In the genomic region with DNA sequence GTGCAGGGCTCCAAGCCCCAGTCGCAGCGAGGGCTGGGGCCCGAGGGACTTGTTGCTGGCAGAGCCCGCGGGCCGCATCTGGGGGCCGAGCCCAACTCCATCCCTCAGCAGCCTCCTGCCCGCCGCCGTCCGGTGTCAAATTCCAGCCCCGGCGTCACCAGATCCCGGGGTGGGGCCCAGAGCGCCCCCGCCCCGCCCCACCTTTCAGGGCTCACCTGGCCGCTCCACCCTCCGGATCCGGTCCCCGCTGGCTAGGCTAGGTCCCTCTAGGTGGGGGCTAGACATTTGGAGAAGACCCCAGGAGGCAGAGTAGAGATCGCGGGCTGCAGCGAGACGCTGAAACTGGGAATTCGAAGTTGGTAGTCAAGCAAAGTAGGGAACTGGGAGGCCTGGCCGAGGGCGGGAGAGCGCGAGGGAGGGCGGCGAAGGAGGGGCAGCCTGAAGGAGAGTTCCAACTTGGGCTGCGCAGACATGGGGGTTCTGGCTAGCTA, we compare ENCODE assay signal across 8 mouse cellular contexts. TPM values are rescaled to one million over a fixed set of nuclear protein-coding genes. Genes with fewer than 3 reads are reported as not detected.
DNase-seq lines count a peak whose midpoint lies in the region; ATAC-seq and TF ChIP-seq lines count a peak whose summit lies in the region.

Gene Artn, minus strand, starts transcription at position 373 of the 491 bp plus-strand sequence.

- H3K36me3 ChIP-seq in forebrain, embryonic 13.5 days (ENCODE audit: poor library complexity, severe bottlenecking): peaks cover 10% of the 10 kb centered on the region; the same call in 1 of the 2 replicates
- H3K36me3 ChIP-seq in intestine, postnatal 0 days (ENCODE audit: control insufficient read depth, insufficient read depth): peaks cover 14% of the 10 kb centered on the region
- no peaks in the 10 kb centered on the region for H3K36me3 ChIP-seq in small intestine, adult 2 months (ENCODE audit: control insufficient read depth, insufficient read depth, low read length)
- no peaks in the 10 kb centered on the region for H3K36me3 ChIP-seq in thymus, adult 2 months (ENCODE audit: control insufficient read depth, insufficient read depth, low read length)

- ATAC-seq in forebrain, embryonic 13.5 days: peak; percentile 14; the same call in 1 of the 2 replicates
- peak; percentile 36; the same call in 1 of the 2 replicates for ATAC-seq in intestine, postnatal 0 days

- under 1% methylated on average over 33 of the region's 33 CpGs for WGBS in forebrain, embryonic 13.5 days
- WGBS in intestine, postnatal 0 days: under 1% methylated on average over 30 of the region's 33 CpGs
- 1% methylated on average over 33 of the region's 33 CpGs for WGBS in small intestine, adult 2 months
- 8% methylated on average over 33 of the region's 33 CpGs for WGBS in thymus, adult 2 months

- no peak for TF ChIP-seq POLR2A in small intestine, adult 2 months (IDR thresholded peaks at IDR 0.05; ENCODE audit: low read depth, low read length)
- TF ChIP-seq POLR2A in thymus, adult 2 months (IDR thresholded peaks at IDR 0.05; ENCODE audit: control insufficient read depth, extremely low read depth, insufficient read depth, low read length, poor library complexity): no peak

- peak within 1 kb of the TSS; percentile 54 for H3K9ac ChIP-seq in forebrain, embryonic 13.5 days
- 0 out of 2 replicates have a peak within 1 kb of the TSS, but pooled peaks have one; percentile 37 for H3K9ac ChIP-seq in intestine, postnatal 0 days (ENCODE audit: low read depth, low read length)

- no peak for TF ChIP-seq CTCF in intestine, postnatal 0 days (IDR thresholded peaks at IDR 0.05; ENCODE audit: low read depth)
- TF ChIP-seq CTCF in small intestine, adult 2 months (IDR thresholded peaks at IDR 0.05; ENCODE audit: extremely low read depth, insufficient read length, insufficient replicate concordance, low read depth, low read length): no peak
- no peak for TF ChIP-seq CTCF in thymus, adult 2 months (IDR thresholded peaks at IDR 0.05; ENCODE audit: borderline replicate concordance, control insufficient read depth, extremely low read depth, insufficient read depth, low read length, poor library complexity)

- peaks cover 59% of the 10 kb centered on the region for H3K27me3 ChIP-seq in forebrain, embryonic 13.5 days
- H3K27me3 ChIP-seq in intestine, postnatal 0 days (replicated peaks; ENCODE audit: control insufficient read depth, insufficient read depth, low read length): peaks cover 37% of the 10 kb centered on the region
- peaks cover 22% of the 10 kb centered on the region for H3K27me3 ChIP-seq in small intestine, adult 2 months (ENCODE audit: control insufficient read depth, insufficient read depth, low read length)
- peaks cover 12% of the 10 kb centered on the region; the same call in 1 of the 2 replicates for H3K27me3 ChIP-seq in thymus, adult 2 months (ENCODE audit: control insufficient read depth, insufficient read depth, low read length)

- no peak within 1 kb of the TSS for H3K27ac ChIP-seq in forebrain, embryonic 13.5 days
- no peak within 1 kb of the TSS for H3K27ac ChIP-seq in intestine, postnatal 0 days (ENCODE audit: low read depth, low read length)
- 0 out of 2 replicates have a peak within 1 kb of the TSS, but pooled peaks have one; percentile 7 for H3K27ac ChIP-seq in small intestine, adult 2 months (ENCODE audit: insufficient read depth, low read depth, low read length)
- no peak within 1 kb of the TSS for H3K27ac ChIP-seq in thymus, adult 2 months (ENCODE audit: control insufficient read depth, insufficient read depth, low read length)

- peak within 1 kb of the TSS; percentile 63 for H3K4me2 ChIP-seq in forebrain, embryonic 13.5 days
- peak within 1 kb of the TSS; percentile 81 for H3K4me2 ChIP-seq in intestine, postnatal 0 days (replicated peaks; ENCODE audit: low read depth)

- no peaks in the 10 kb centered on the region for H3K9me3 ChIP-seq in forebrain, embryonic 13.5 days (replicated peaks)
- no peaks in the 10 kb centered on the region for H3K9me3 ChIP-seq in intestine, postnatal 0 days (ENCODE audit: control insufficient read depth)

- H3K4me3 ChIP-seq in forebrain, embryonic 13.5 days: peak within 1 kb of the TSS; percentile 35
- peak within 1 kb of the TSS; percentile 32 for H3K4me3 ChIP-seq in intestine, postnatal 0 days (ENCODE audit: low read depth, low read length)
- peak within 1 kb of the TSS; percentile 57 for H3K4me3 ChIP-seq in small intestine, adult 2 months (ENCODE audit: low read depth, low read length)
- H3K4me3 ChIP-seq in thymus, adult 2 months (ENCODE audit: control insufficient read depth, insufficient read depth, low read length): no peak within 1 kb of the TSS

- H3K4me1 ChIP-seq in forebrain, embryonic 13.5 days: peaks cover 37% of the 10 kb centered on the region
- no peaks in the 10 kb centered on the region for H3K4me1 ChIP-seq in intestine, postnatal 0 days (replicated peaks; ENCODE audit: control insufficient read depth, insufficient read depth, low read length)
- peaks cover 14% of the 10 kb centered on the region for H3K4me1 ChIP-seq in small intestine, adult 2 months (ENCODE audit: control insufficient read depth, insufficient read depth, insufficient read length, low read length)
- peaks cover 3% of the 10 kb centered on the region; the same call in 1 of the 2 replicates for H3K4me1 ChIP-seq in thymus, adult 2 months (replicated peaks; ENCODE audit: control insufficient read depth, insufficient read depth, low read length)

- DNase-seq in spleen, postnatal 4 days (ENCODE audit: low spot score in 2 of 2): peak; percentile 37 to 73
- DNase-seq in spleen, postnatal 36 days (ENCODE audit: low spot score in 2 of 2): no peak
- DNase-seq in lung, adult 18-20 months: peak; percentile 67 to 78
- DNase-seq in adipocyte (ENCODE audit: low spot score): no peak
- DNase-seq in thymus, adult 2 months: no peak

RNA-seq across cellular contexts. Expression of gene Artn, which starts in this region (rescaled TPM):
- 0.21 and 0.31 TPM in 2 replicates for polyA plus RNA-seq in forebrain, embryonic 13.5 days (2015; fragmentation: Nextera tagmentation; extraction: Ambion mirVana)
- polyA plus RNA-seq in intestine, postnatal 0 days (2015; fragmentation: Nextera tagmentation; extraction: Ambion mirVana): 1.2 and 1.3 TPM in 2 replicates
- polyA plus RNA-seq in small intestine, adult 2 months (2012; rRNA removed): 1.9 and 3.1 TPM in 2 replicates
- 0.26 and 0.27 TPM in 2 replicates for polyA plus RNA-seq in thymus, adult 2 months (2012; rRNA removed)

Comparison
In these comparisons a context has a peak if more than half of its experiments do, and no peak if none do; other contexts are left out.
1. DNase-seq: peak in spleen, postnatal 4 days (2 of 2) and lung, adult 18-20 months (2 of 2); none in spleen, postnatal 36 days (0 of 2), adipocyte (single experiment) and thymus, adult 2 months (single experiment).
2. Peak in ATAC-seq, H3K4me3 ChIP-seq, H3K9ac ChIP-seq and H3K4me2 ChIP-seq in forebrain, embryonic 13.5 days; RNA of the gene not detected or under 1 TPM.